Mouse (Mus musculus) CD4-positive naive resting alpha-beta T cell, adult 76 days (primary cell): ENCODE measurements around the gene Ap2m1. TPM values are rescaled to one million over a fixed set of nuclear protein-coding genes. Genes with fewer than 3 reads are reported as not detected.

Experiments used
- total RNA-seq: library from RNA; stranded (reverse); gene quantifications from one replicate; pipeline ENCODE4 v1.2.4, GENCODE M21; 2023

The Ap2m1 gene
- 157 TPM for total RNA-seq

GRCm38 (mm10) chr16:20535296-20536080, at the start of gene Ap2m1:
Ap2m1 (plus strand) TSS chr16:20535478.

GRCm38 (mm10) chr16:20498677-20499475, 36.4 kb upstream of the Ap2m1 start, which contains the start of gene Eif2b5:
Eif2b5 (plus strand) TSS chr16:20498817.

GRCm38 (mm10) chr16:20516726-20517201, 18.5 kb upstream of the Ap2m1 start, which contains the start of gene Dvl3:
Dvl3 (plus strand) TSS chr16:20516982.

GRCm38 (mm10) chr16:20548096-20548948, 13.0 kb downstream of the Ap2m1 start, which contains the start of gene Abcf3:
Abcf3 (plus strand) TSS chr16:20548577.

GRCm38 (mm10) chr16:20589366-20589938, 54.2 kb downstream of the Ap2m1 start, which contains the start of gene Vwa5b2:
Vwa5b2 (plus strand) TSS chr16:20589471.

Other genes with a start within 250 kb of the Ap2m1 start
- gene Parl, start 233.1 kb upstream of the Ap2m1 start, total RNA-seq = 78.7 TPM
- gene Cyp2ab1, start 210.1 kb upstream of the Ap2m1 start, total RNA-seq = not detected
- 64.7 TPM for gene Abcc5, start 109.1 kb upstream of the Ap2m1 start, total RNA-seq
- 42.3 TPM for gene Eif2b5, start 36.7 kb upstream of the Ap2m1 start, total RNA-seq
- 33.0 TPM for gene Dvl3, start 18.5 kb upstream of the Ap2m1 start, total RNA-seq
- gene Abcf3, start 13.1 kb downstream of the Ap2m1 start, total RNA-seq = 106 TPM
- gene Vwa5b2, start 54.0 kb downstream of the Ap2m1 start, total RNA-seq = not detected
- gene Eef1akmt4, start 76.1 kb downstream of the Ap2m1 start, total RNA-seq = 3.8 TPM
- gene Gm49333, start 76.1 kb downstream of the Ap2m1 start, total RNA-seq = not detected
- gene Alg3, start 76.3 kb downstream of the Ap2m1 start, total RNA-seq = 9.2 TPM
- 0.44 TPM for gene Camk2n2, start 85.8 kb downstream of the Ap2m1 start, total RNA-seq
- gene Ece2, start 94.3 kb downstream of the Ap2m1 start, total RNA-seq = not detected
- 108 TPM for gene Psmd2, start 116.2 kb downstream of the Ap2m1 start, total RNA-seq
- gene Eif4g1, start 132.8 kb downstream of the Ap2m1 start, total RNA-seq = 295 TPM
- gene Fam131a, start 157.8 kb downstream of the Ap2m1 start, total RNA-seq = 1.1 TPM
- gene Polr2h, start 182.2 kb downstream of the Ap2m1 start, total RNA-seq = 20.8 TPM
- gene Clcn2, start 182.3 kb downstream of the Ap2m1 start, total RNA-seq = 5.5 TPM
- not detected for gene Chrd, start 197.6 kb downstream of the Ap2m1 start, total RNA-seq
- gene Thpo, start 199.0 kb downstream of the Ap2m1 start, total RNA-seq = not detected